Mouse (Mus musculus): Measurements from ENCODE around the gene Rgs1. TPM values are rescaled to one million over a fixed set of nuclear protein-coding genes. Genes with fewer than 3 reads are reported as not detected.
A peak's percentile ranks its signal among the peaks of the same experiment; 100 is the strongest.

Rgs1 gene
- polyA plus RNA-seq, 1 experiment from 2014 or later: not detected

DNA sequence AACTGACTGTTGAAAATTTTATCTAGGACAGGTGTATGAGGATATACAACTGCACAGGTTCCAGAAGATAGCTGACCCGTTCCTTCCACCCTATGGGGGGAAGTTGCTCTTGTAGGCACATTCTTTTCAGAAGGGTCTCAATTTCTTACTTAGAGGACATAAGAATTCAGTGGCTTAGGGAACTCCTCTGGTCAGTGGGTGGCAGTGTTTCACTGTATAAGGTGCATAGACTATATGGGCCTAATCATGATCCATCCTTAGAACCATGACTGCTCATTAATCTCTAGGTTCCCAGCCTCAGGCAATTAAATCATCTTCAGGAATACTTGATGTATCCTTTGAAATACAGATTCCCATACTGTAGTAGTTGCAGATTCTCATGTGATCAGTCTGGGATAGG lies 5.5 kb downstream of the Rgs1 start:
- Histone ChIP-seq H3K27ac (replicated peaks) (no peak overlapping the region), H3K9me3 (no peaks in the 10 kb centered on the region), H3K4me3 (no peak overlapping the region), H3K4me1 (no peaks in the 10 kb centered on the region), H3K27me3 (replicated peaks; ENCODE audit: low read depth, poor library complexity, severe bottlenecking) (no peaks in the 10 kb centered on the region), H3K36me3 (replicated peaks) (no peaks in the 10 kb centered on the region)
- WGBS: 75% methylated on average over 1 of the region's 1 CpGs
- no peak for DNase-seq (ENCODE audit: low spot score)

DNA sequence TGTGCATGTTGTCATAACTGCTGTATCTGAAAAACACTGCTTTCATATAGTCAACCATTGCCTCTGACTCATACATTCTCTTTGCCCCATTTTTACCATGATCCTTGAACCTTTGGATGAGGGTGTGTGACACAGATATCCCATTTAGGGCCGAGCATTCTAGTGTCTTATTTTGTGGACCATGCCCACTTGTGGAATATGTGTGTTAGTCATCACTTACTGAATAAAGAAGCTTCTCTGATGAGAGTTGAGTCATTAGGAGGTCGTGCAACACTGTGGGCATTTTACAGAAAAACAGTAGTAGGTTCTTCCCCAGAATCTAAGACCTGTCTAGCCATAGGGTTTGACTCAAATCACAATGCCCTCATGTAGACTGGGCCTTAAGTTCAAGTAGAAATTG lies 9.8 kb downstream of the Rgs1 start:
- DNase-seq (ENCODE audit: low spot score): no peak
- Histone ChIP-seq H3K36me3 (replicated peaks) (no peaks in the 10 kb centered on the region), H3K27me3 (replicated peaks; ENCODE audit: low read depth, poor library complexity, severe bottlenecking) (no peaks in the 10 kb centered on the region), H3K27ac (replicated peaks) (no peak overlapping the region), H3K4me1 (no peaks in the 10 kb centered on the region), H3K4me3 (no peak overlapping the region), H3K9me3 (no peaks in the 10 kb centered on the region)
- 77% methylated on average over 2 of the region's 2 CpGs for WGBS

DNA sequence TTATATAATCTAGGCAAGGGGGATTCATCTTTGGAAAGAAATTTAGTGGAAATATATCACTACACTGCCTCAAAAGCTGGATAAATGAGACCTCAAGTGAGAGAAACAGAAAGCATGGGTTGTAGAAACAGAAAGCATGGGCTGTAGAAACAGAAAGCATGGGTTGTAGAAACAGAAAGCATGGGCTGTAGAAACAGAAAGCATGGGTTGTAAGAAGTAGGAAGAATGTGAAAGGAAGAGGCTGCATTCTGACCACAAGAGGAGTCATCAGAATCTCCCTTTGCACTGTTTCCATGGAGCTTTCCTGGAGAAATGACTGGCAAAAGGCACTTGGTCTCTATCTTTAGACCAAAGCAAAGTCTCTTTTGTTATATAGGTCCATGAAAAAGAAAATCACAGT lies 33.8 kb downstream of the Rgs1 start:
- H3K27ac ChIP-seq (replicated peaks): no peak overlapping the region
- DNase-seq (ENCODE audit: low spot score): no peak
- no peak overlapping the region for H3K4me3 ChIP-seq
- H3K27me3 ChIP-seq (replicated peaks; ENCODE audit: low read depth, poor library complexity, severe bottlenecking): no peaks in the 10 kb centered on the region
- H3K36me3 ChIP-seq (replicated peaks): no peaks in the 10 kb centered on the region
- no peaks in the 10 kb centered on the region for H3K9me3 ChIP-seq
- no peaks in the 10 kb centered on the region for H3K4me1 ChIP-seq

DNA sequence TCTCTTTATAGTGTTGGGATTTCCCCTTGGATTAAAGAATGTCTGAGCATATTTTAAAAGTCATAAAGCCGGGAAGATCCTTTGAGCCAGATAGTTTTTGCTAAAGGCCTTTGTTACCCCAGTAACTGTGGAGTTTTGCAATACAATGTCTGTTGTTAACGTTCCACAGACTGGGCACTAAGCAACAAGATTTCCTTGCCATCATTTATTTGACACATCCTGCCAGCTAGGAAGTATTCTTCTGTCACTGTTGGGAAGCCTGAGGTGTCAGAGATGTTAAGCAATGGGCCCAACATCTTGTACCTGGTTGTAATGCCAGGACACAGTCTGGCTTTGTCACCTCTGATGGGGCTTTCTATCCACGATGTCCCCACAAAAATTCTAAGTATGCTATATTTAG lies 38.1 kb downstream of the Rgs1 start:
- H3K4me1 ChIP-seq: no peaks in the 10 kb centered on the region
- no peaks in the 10 kb centered on the region for H3K9me3 ChIP-seq
- DNase-seq (ENCODE audit: low spot score): no peak
- H3K4me3 ChIP-seq: no peak overlapping the region
- H3K36me3 ChIP-seq (replicated peaks): no peaks in the 10 kb centered on the region
- no peaks in the 10 kb centered on the region for H3K27me3 ChIP-seq (replicated peaks; ENCODE audit: low read depth, poor library complexity, severe bottlenecking)
- WGBS: 80% methylated on average over 3 of the region's 3 CpGs
- no peak overlapping the region for H3K27ac ChIP-seq (replicated peaks)

DNA sequence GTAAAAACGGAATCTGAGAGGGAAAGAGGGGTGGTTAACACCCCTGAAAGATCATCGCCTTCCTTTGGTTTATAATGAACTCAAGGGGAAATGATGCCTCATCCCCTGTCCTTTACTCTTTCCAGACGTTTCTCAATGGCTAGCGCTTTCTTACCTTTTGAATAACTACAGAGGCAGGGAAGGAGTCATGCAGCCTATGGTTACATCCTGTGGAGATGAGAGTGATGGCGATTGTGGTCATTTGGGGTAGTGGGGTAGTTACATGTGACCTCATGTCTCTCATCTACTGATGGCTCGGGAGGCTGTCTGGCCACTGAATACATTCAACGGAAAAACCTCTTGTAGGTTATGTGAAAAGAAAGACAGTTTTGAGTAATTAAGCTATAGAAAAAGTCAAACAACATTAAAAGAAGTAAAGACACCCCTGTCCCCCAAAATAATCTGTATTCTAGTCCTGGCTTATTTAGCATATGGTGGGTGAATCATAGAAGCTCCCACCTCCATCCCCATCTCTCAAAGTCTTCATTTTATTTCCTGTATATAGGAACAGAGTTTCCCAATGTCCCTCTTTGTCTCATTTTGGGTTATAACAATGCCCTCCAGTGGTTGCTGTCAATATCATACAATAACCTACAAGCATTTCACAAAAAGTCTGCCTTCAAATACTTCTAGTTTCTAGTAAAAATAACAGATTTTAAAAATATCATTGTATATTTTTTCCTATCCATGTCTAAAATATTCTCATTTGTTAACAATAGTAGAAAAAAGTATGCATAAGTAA lies 42.6 kb downstream of the Rgs1 start:
- Histone ChIP-seq H3K27me3 (replicated peaks; ENCODE audit: low read depth, poor library complexity, severe bottlenecking) (no peaks in the 10 kb centered on the region), H3K9me3 (no peaks in the 10 kb centered on the region), H3K27ac (replicated peaks) (no peak overlapping the region), H3K4me1 (no peaks in the 10 kb centered on the region), H3K36me3 (replicated peaks) (no peaks in the 10 kb centered on the region), H3K4me3 (no peak overlapping the region)
- no peak for DNase-seq (ENCODE audit: low spot score)
- 80% methylated on average over 7 of the region's 7 CpGs for WGBS

DNA sequence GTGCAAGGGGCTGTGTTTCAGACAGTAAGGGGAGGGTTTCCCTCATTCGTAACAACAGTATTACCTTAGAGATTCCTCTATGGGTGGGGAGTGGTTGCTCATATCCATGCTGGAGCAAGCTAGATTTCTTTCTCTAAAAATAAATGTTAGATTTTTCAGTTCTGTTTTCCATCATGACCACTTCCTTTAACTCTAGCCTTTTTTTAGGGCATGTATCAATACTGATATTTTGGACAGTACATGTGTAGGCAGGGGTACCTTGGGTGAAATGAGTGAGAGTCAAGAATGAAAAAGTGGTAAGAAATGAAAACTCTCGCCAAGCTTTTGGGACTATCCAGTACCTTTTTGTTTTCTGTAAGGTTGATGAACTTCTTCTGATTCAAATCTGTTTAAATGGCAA lies 44.3 kb downstream of the Rgs1 start:
- Histone ChIP-seq H3K27ac (replicated peaks) (no peak overlapping the region), H3K27me3 (replicated peaks; ENCODE audit: low read depth, poor library complexity, severe bottlenecking) (no peaks in the 10 kb centered on the region), H3K4me1 (no peaks in the 10 kb centered on the region), H3K4me3 (no peak overlapping the region), H3K9me3 (no peaks in the 10 kb centered on the region), H3K36me3 (replicated peaks) (no peaks in the 10 kb centered on the region)
- WGBS: 90% methylated on average over 2 of the region's 2 CpGs
- no peak for DNase-seq (ENCODE audit: low spot score)

DNA sequence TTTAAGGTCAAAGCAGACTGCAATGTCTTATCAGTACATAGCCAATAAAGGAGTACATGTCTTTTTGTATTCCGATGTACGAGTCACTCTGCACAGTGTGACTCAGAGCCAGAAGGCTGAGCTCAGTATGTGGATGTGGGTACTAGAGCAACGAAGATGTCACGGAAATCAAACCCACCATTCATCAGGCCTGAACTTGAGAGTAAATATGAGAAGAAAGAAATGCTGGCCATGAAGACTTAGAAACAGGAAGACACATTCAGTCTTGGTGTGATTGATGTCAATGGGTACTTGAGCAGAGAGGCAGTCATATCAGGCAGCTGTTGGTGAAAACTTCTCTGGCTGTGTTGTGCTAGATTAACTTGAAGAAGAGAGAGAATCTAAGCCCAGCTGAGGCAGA lies 46.1 kb downstream of the Rgs1 start:
- Histone ChIP-seq H3K4me1 (no peaks in the 10 kb centered on the region), H3K4me3 (no peak overlapping the region), H3K36me3 (replicated peaks) (no peaks in the 10 kb centered on the region), H3K9me3 (no peaks in the 10 kb centered on the region), H3K27ac (replicated peaks) (no peak overlapping the region), H3K27me3 (replicated peaks; ENCODE audit: low read depth, poor library complexity, severe bottlenecking) (no peaks in the 10 kb centered on the region)
- no peak for DNase-seq (ENCODE audit: low spot score)
- 93% methylated on average over 4 of the region's 4 CpGs for WGBS

DNA sequence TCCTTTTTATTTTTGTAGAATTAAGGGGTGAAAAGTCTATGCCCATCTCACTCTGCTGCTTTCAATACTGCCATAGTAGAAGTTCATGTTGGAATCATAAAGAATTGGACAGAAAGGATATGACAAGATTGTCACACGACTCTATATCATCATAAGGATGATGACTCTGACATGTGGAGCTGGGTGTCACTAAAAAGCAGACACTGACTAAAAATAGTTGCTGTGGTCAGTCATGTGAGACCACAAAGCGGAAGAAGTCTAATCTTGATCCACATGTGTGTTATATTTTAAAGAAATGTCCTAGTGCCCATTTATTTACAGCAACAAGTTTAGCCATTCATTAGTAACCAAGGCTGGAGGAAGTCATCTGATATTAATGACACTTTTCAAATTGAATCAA lies 48.5 kb downstream of the Rgs1 start:
- H3K36me3 ChIP-seq (replicated peaks): no peaks in the 10 kb centered on the region
- H3K9me3 ChIP-seq: no peaks in the 10 kb centered on the region
- 75% methylated on average over 2 of the region's 2 CpGs for WGBS
- no peaks in the 10 kb centered on the region for H3K27me3 ChIP-seq (replicated peaks; ENCODE audit: low read depth, poor library complexity, severe bottlenecking)
- no peak overlapping the region for H3K4me3 ChIP-seq
- no peaks in the 10 kb centered on the region for H3K4me1 ChIP-seq
- no peak overlapping the region for H3K27ac ChIP-seq (replicated peaks)
- DNase-seq (ENCODE audit: low spot score): no peak

DNA sequence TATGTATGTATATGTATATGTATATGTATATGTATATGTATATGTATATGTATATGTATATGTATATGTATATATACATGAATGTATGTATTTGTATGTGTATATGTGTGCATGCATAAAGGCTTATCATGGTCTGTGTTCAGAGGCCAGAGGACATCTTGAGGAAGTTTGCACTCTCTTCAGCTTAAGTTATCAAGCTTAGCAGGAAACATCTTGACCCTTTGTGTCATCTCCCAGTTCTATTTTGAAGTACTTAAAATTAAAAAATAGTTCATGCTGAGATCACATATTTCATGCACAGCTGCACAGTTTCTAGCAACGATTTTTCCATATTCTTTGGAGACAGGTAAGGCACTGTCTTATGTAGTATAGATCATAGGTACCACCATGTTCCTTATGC lies 49.5 kb downstream of the Rgs1 start:
- 73% methylated on average over 1 of the region's 1 CpGs for WGBS
- no peak for DNase-seq (ENCODE audit: low spot score)
- no peak overlapping the region for H3K27ac ChIP-seq (replicated peaks)
- H3K36me3 ChIP-seq (replicated peaks): no peaks in the 10 kb centered on the region
- no peak overlapping the region for H3K4me3 ChIP-seq
- H3K27me3 ChIP-seq (replicated peaks; ENCODE audit: low read depth, poor library complexity, severe bottlenecking): no peaks in the 10 kb centered on the region
- H3K4me1 ChIP-seq: no peaks in the 10 kb centered on the region
- H3K9me3 ChIP-seq: no peaks in the 10 kb centered on the region

DNA sequence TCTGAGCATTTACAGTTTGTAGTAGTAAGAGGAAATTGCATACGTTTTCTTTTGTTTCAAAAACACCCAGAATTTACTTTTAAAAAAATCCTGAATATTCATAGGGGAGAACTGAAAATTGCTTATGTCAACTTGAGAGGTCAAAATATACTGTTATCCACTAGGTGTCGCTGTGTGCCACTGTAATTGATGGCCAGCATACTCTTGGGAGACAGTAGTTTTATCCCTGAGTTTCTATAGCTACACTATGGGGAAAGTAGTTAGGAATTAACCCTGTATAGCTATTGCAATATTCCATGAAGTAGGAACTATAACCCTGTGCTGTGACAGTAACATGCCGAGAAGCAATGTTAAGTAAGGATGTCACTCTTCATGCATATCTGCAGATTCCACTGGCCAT lies 51.4 kb downstream of the Rgs1 start:
- 31% methylated on average over 3 of the region's 3 CpGs for WGBS
- Histone ChIP-seq H3K27ac (replicated peaks) (no peak overlapping the region), H3K36me3 (replicated peaks) (no peaks in the 10 kb centered on the region), H3K27me3 (replicated peaks; ENCODE audit: low read depth, poor library complexity, severe bottlenecking) (no peaks in the 10 kb centered on the region), H3K4me1 (no peaks in the 10 kb centered on the region), H3K4me3 (no peak overlapping the region), H3K9me3 (no peaks in the 10 kb centered on the region)
- DNase-seq (ENCODE audit: low spot score): peak; percentile 47

Other genes starting within 250 kb of the Rgs1 start
- gene Rgs2, start 245.1 kb downstream of the Rgs1 start, polyA plus RNA-seq (2016; fragmentation: Nextera tagmentation; extraction: Ambion mirVana): 33.5 and 38.3 TPM in 2 replicates
- 0.10 and 0.47 TPM in 2 replicates for gene Rgs13, start 71.9 kb downstream of the Rgs1 start, polyA plus RNA-seq (2016; fragmentation: Nextera tagmentation; extraction: Ambion mirVana)